Mouse (Mus musculus): ENCODE data around the gene Ccdc124. TPM values are rescaled to one million over a fixed set of nuclear protein-coding genes. Genes with fewer than 3 reads are reported as not detected.

Gene Ccdc124
- polyA plus RNA-seq, 1 experiment from 2014 or later = 112 TPM

DNA sequence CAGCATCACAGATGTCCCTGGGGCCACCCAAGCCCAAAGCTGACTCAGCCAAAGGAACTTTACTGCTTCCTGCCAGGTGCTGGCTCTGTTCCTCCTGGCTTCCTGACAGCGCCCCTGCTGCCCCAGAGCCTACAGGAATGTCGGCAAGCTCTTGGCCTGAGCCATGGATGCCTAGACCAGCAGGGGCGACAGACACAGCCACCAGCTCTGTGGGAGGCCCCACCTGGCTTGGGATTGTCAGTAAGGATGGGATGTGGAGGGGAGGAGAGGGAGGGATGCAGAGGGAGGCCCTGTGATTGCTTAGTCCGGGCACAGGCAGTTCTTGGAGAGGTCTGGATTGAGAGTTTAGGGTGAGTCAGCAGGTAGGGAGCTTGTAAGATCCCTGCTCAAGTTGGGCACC is 6.4 kb upstream of the Ccdc124 start:
- Histone ChIP-seq H3K4me1 (0 out of 2 replicates have a peak, but pooled peaks cover 5% of the 10 kb centered on the region), H3K27me3 (no peaks in the 10 kb centered on the region), H3K4me3 (no peak overlapping the region), H3K9ac (no peak overlapping the region), H3K4me2 (no peak overlapping the region), H3K9me3 (no peaks in the 10 kb centered on the region), H3K36me3 (no peaks in the 10 kb centered on the region), H3K27ac (no peak overlapping the region)
- ATAC-seq (ENCODE audit: borderline replicate concordance, extremely low read depth, low FRiP score, low TSS enrichment) = no peak
- 9% methylated on average over 4 of the region's 4 CpGs for WGBS

DNA sequence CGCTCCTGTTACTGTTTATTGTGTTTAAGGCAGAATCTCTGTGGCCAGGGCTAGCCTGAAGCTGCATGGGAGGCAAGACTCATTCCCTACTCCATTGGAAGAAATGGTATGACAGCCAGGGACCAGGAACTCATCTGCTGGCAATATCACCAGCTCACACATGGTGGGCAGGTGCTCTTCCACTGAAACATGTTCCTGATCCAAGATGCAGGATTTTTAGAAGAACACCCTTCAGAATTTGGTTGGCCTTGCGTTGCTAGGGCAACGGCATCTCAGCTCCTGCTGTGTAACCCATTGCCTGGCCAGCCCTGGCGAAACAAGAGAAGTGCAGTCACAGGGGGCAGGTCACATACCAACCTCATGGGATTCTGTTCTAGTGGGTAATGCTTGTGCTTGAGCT is 5.8 kb upstream of the Ccdc124 start:
- Histone ChIP-seq H3K27ac (no peak overlapping the region), H3K27me3 (no peaks in the 10 kb centered on the region), H3K4me3 (no peak overlapping the region), H3K9me3 (no peaks in the 10 kb centered on the region), H3K4me2 (no peak overlapping the region), H3K4me1 (0 out of 2 replicates have a peak, but pooled peaks cover 5% of the 10 kb centered on the region), H3K36me3 (no peaks in the 10 kb centered on the region), H3K9ac (no peak overlapping the region)
- ATAC-seq (ENCODE audit: borderline replicate concordance, extremely low read depth, low FRiP score, low TSS enrichment) = no peak
- WGBS = 58% methylated on average over 4 of the region's 4 CpGs

DNA sequence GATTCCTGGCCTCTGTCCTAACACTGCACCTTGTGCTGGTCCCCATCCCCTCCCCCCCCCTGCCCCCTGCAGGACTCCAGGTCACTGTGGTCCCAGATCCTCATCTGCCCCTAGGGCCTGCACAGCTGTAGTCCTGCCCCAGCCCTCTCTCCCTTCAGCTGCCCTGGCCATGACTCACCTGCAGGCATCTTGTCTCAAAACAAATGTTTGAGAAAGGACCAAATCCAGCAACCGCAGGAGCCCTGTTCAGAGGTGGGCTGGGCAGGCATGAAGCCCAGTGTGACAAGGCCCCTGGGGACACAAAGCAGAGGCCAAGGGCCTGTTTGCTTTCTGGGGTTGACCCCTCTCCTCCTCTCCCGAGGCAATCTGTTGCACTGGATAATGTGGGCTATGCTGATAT is 4.4 kb upstream of the Ccdc124 start:
- Histone ChIP-seq H3K27me3 (no peaks in the 10 kb centered on the region), H3K36me3 (no peaks in the 10 kb centered on the region), H3K9ac (no peak overlapping the region), H3K4me3 (no peak overlapping the region), H3K27ac (no peak overlapping the region), H3K9me3 (no peaks in the 10 kb centered on the region), H3K4me2 (no peak overlapping the region), H3K4me1 (0 out of 2 replicates have a peak, but pooled peaks cover 5% of the 10 kb centered on the region)
- ATAC-seq (ENCODE audit: borderline replicate concordance, extremely low read depth, low FRiP score, low TSS enrichment) = no peak
- 35% methylated on average over 2 of the region's 2 CpGs for WGBS

DNA sequence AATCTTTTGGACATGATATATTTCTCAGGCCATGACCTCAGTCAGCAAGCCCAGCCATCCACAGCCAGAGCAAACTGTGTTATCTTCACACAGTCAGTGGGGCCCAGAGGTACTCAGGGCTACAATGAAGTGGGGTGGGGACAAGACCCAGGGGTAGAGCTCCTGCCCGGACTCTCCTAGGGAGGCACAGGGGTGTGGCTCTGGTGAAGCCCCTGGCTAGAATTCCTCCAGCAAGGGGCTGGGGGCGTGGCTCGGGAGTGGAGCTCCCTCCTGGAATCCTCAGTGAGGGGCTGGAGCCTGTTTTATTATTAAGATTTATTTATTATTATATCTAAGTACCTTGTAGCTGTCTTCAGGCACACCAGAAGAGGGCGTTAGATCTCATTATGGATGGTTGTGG is 2.6 kb upstream of the Ccdc124 start:
- 54% methylated on average over 4 of the region's 4 CpGs for WGBS
- ATAC-seq (ENCODE audit: borderline replicate concordance, extremely low read depth, low FRiP score, low TSS enrichment) = no peak
- Histone ChIP-seq H3K9me3 (no peaks in the 10 kb centered on the region), H3K36me3 (no peaks in the 10 kb centered on the region), H3K4me3 (no peak overlapping the region), H3K4me1 (peaks cover 14% of the 10 kb centered on the region; the same call in 1 of the 2 replicates), H3K27ac (no peak overlapping the region), H3K27me3 (no peaks in the 10 kb centered on the region), H3K4me2 (no peak overlapping the region), H3K9ac (no peak overlapping the region)

DNA sequence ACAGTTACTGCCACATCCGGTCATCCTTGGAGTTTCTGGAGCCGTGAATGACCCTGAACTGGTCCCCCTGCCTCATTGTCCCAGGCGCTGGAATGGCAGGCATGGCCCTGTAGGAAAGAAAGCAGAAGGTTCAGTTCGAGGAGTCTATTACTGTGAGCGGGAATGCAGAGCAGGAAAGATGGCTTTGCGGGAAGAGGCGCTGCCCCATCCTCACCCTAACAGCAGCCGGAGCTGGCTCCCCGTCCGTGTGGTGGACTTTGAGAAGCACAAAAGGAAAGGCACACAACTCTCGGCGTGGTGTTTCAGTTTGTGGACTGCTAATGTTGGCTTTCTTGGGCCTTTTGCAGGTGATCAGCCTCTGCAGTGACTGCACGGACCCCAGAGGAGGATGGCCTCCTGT is 706 bp upstream of the Ccdc124 start:
- Histone ChIP-seq H3K9me3 (no peaks in the 10 kb centered on the region), H3K9ac (no peak overlapping the region)
- 89% methylated on average over 13 of the region's 13 CpGs for WGBS

DNA sequence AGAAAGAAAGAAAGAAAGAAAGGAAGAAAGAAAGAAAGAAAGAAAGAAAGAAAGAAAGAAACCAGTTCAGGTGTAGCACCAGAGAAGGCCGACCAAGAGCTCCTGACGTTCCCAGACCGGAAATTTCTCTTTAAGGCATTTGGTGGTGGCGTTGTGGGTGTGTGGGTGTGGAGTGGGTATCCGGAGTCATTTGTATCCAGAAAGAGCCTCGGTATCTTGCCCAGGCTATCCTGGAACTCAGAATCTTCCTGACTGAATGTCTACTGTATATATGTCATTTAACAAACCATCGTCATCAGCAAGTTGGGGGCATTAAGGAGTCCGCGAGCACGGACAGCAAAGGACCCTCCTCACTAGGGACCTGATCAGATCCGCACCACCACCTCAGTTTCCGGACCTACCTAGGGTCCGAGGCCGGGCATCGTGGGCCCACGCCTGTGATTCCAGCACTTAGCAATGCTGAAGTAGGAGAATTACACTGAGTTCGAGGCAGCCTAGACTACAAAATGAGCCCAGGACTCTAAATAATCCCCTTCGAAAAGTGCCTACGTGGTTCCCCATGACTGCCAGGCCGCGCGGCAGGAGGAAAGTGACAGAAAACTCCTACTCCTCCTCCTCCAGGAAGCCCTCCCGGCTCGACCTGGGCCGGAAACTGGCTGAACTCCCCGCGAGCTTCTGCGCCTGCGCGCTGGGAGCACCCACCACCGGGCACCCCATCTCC is 932 bp downstream of the Ccdc124 start:
- H3K27ac ChIP-seq = peak overlapping the region; percentile 84
- ATAC-seq (ENCODE audit: borderline replicate concordance, extremely low read depth, low FRiP score, low TSS enrichment) = no peak
- H3K27me3 ChIP-seq = no peaks in the 10 kb centered on the region
- peak overlapping the region; percentile 97 for H3K4me3 ChIP-seq
- no peaks in the 10 kb centered on the region for H3K9me3 ChIP-seq
- H3K9ac ChIP-seq = peak overlapping the region; percentile 79
- H3K36me3 ChIP-seq = peaks cover 5% of the 10 kb centered on the region; the same call in 1 of the 2 replicates
- peaks cover 25% of the 10 kb centered on the region for H3K4me1 ChIP-seq
- H3K4me2 ChIP-seq = peak overlapping the region; percentile 90
- WGBS = 2% methylated on average over 31 of the region's 31 CpGs

More for the DNA sequence above, 706 bp upstream of the Ccdc124 start:
- peaks cover 9% of the 10 kb centered on the region for H3K4me1 ChIP-seq
- no peaks in the 10 kb centered on the region for H3K36me3 ChIP-seq
- ATAC-seq (ENCODE audit: borderline replicate concordance, extremely low read depth, low FRiP score, low TSS enrichment) = no peak
- no peaks in the 10 kb centered on the region for H3K27me3 ChIP-seq
- H3K4me2 ChIP-seq = no peak overlapping the region
- H3K4me3 ChIP-seq = no peak overlapping the region
- H3K27ac ChIP-seq = no peak overlapping the region

DNA sequence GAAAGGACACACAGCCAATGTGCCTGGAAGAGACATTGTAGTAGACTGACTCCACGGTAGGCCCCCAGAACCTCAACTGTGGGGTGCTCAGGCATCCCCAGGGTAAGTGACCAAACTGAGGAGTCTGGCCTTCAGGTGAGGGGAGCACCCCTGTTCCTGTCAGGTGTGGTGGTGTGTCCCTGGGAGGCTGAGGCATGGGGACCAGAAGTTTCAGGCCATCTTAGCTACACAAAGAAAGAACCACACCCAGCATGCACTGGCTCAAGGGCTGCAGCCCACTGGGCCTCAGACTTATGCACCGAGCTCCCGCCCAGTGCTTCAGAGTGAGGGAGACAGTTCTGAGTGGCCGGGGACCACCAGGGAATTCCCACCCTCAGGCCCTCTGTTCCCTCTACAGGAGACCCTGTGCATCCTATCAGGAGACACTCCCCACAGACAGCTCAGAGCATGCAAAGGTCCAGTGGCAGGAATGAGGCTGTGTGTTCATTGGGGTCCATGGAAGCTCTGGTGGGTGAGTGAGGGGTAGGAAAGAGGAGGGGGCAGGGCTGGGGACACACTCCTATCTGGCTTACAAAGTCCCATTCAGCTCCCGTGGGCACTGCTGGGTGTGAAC is 2.4 kb downstream of the Ccdc124 start:
- Histone ChIP-seq H3K36me3 (peaks cover 6% of the 10 kb centered on the region; the same call in 1 of the 2 replicates), H3K9me3 (no peaks in the 10 kb centered on the region), H3K27me3 (no peaks in the 10 kb centered on the region), H3K4me1 (peaks cover 27% of the 10 kb centered on the region), H3K4me2 (no peak overlapping the region), H3K27ac (no peak overlapping the region), H3K9ac (no peak overlapping the region), H3K4me3 (no peak overlapping the region)
- no peak for ATAC-seq (ENCODE audit: borderline replicate concordance, extremely low read depth, low FRiP score, low TSS enrichment)
- WGBS = 88% methylated on average over 5 of the region's 5 CpGs

DNA sequence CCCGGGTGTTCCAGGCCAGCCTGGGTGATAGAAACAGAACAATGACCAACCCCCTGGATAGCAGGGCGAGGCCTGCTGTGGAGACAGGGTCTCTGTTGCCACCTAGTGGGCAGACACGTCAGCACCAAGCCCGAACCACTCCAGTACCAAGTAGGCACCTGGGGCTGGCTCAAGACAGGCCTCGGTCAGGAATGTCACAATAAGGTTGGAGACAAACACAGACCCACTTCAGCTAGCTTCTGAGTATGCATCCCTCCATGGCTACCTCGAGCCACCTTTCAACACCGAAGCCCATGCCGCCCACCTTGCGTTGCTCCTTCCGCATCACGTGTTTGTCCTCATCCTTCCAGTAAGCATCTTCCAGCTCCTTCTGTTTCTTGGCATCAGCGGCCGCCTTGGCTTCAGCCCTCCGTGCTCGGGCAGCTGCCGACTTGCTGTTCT is 4.1 kb downstream of the Ccdc124 start:
- peaks cover 35% of the 10 kb centered on the region for H3K4me1 ChIP-seq
- H3K9ac ChIP-seq = no peak overlapping the region
- peaks cover 6% of the 10 kb centered on the region; the same call in 1 of the 2 replicates for H3K36me3 ChIP-seq
- no peak for ATAC-seq (ENCODE audit: borderline replicate concordance, extremely low read depth, low FRiP score, low TSS enrichment)
- H3K4me2 ChIP-seq = no peak overlapping the region
- no peak overlapping the region for H3K27ac ChIP-seq
- peaks cover 2% of the 10 kb centered on the region; the same call in 1 of the 2 replicates for H3K27me3 ChIP-seq
- no peak overlapping the region for H3K4me3 ChIP-seq
- 43% methylated on average over 16 of the region's 16 CpGs for WGBS
- no peaks in the 10 kb centered on the region for H3K9me3 ChIP-seq

DNA sequence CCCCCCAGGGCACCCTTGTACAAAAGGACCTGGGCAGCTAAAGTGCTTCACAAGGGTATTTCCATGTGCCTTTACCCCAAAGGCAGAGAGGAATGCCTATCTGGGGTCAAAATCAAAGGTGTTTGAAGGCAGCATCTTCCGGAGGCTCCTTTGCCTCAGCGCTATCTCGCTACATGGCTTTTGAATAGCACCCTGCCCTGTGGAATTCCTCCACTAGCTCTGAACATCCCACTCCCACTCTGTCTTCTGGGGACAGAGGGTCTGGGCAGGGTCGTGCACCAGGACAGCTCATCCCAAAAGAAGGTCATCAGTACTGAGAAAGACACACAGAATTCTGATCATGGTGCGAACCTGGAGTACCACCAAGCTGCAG is 4.5 kb downstream of the Ccdc124 start:
- 36% methylated on average over 5 of the region's 5 CpGs for whole genome bisulfite sequencing
- Histone ChIP-seq H3K36me3 (peaks cover 6% of the 10 kb centered on the region; the same call in 1 of the 2 replicates), H3K9me3 (no peaks in the 10 kb centered on the region), H3K27ac (no peak overlapping the region), H3K4me3 (no peak overlapping the region), H3K9ac (peak overlapping the region; percentile 6; the same call in 1 of the 2 replicates), H3K27me3 (peaks cover 7% of the 10 kb centered on the region), H3K4me2 (peak overlapping the region; percentile 50; the same call in 1 of the 2 replicates), H3K4me1 (peaks cover 40% of the 10 kb centered on the region)
- no peak for ATAC-seq (ENCODE audit: borderline replicate concordance, extremely low read depth, low FRiP score, low TSS enrichment)

DNA sequence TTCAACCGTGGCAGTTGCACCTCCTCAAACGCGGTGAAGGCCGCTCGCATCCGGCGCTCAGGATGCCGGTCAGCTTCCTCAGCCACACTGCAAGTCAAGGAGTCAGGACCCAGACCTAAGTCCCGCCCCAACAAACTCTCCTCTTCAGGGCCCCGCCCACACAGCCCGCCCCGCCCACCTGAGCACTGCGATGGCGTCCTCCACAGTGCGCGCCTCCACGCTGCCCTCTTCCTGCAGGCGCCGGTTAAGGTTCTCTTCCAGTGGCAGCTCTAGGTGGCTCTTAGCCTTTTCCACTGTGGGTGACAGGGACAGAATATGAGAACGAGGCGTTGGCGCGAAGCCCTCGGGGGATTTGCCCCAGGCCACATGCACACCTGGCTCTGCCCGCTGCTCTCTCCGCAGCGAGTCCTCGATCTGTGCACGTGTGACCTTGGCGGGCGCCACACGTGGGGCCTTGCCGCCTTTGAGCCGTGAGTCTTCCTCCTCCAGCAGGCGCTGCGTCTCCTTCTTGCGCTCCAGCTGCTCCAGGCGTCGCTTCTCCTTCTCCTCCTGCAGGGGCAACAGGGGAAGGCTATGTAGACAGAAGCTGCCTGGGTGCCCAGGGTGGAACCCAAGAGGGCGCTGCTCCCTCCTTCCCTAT is 5.1 kb downstream of the Ccdc124 start:
- Histone ChIP-seq H3K27me3 (peaks cover 12% of the 10 kb centered on the region), H3K36me3 (peaks cover 6% of the 10 kb centered on the region; the same call in 1 of the 2 replicates), H3K4me2 (peak overlapping the region; percentile 50), H3K4me3 (0 out of 2 replicates have a peak overlapping the region, but pooled peaks have one; percentile 19), H3K4me1 (peaks cover 45% of the 10 kb centered on the region), H3K9ac (peak overlapping the region; percentile 6; the same call in 1 of the 2 replicates), H3K27ac (no peak overlapping the region), H3K9me3 (no peaks in the 10 kb centered on the region)
- WGBS = 19% methylated on average over 40 of the region's 40 CpGs
- no peak for ATAC-seq (ENCODE audit: borderline replicate concordance, extremely low read depth, low FRiP score, low TSS enrichment)

DNA sequence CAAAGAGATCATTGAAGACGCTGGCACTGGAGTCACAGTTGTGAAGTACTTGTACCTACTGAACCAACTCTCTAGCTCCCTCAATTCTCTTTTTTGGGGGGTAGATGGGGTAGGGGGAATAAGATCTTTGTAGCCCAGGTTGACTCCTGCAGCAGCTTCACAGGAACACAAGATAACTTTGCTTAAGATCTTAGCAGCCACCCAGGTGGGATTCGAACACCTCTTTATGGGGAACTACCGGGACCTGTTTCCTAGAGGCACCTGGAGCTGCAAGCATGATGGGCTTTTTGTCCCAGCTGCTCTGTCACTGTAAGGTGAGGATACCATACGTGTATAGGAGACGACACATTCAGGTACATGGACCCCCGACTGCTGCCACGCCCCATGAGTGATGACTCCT is 7.2 kb downstream of the Ccdc124 start:
- H3K4me1 ChIP-seq = peaks cover 49% of the 10 kb centered on the region
- no peak overlapping the region for H3K27ac ChIP-seq
- peaks cover 33% of the 10 kb centered on the region for H3K27me3 ChIP-seq
- H3K36me3 ChIP-seq = peaks cover 6% of the 10 kb centered on the region; the same call in 1 of the 2 replicates
- no peak overlapping the region; the same call in 1 of the 2 replicates for H3K4me2 ChIP-seq
- ATAC-seq (ENCODE audit: borderline replicate concordance, extremely low read depth, low FRiP score, low TSS enrichment) = no peak
- no peak overlapping the region for H3K4me3 ChIP-seq
- no peak overlapping the region for H3K9ac ChIP-seq
- 74% methylated on average over 7 of the region's 7 CpGs for WGBS
- no peaks in the 10 kb centered on the region for H3K9me3 ChIP-seq

Data from lung, embryonic 15.5 days (tissue).